Mouse (Mus musculus): Measurements from ENCODE around the gene Cenpb.

- no peak for TF ChIP-seq CTCF (IDR thresholded peaks at IDR 0.05; ENCODE audit: insufficient read depth, low read depth, low read length)
- TF ChIP-seq POLR2A (IDR thresholded peaks at IDR 0.05; ENCODE audit: insufficient read depth, low read depth, low read length), result no peak
Measured at GRCm38 (mm10) chr2:131145121-131145520, 34.7 kb downstream of the Cenpb start.
